Mouse (Mus musculus) myocyte (in vitro differentiated cells): Measurements from ENCODE around the gene Il23r.

Source experiments
- E2F4 ChIP-seq: IDR thresholded peaks from one replicate; pipeline ENCODE4 v1.6.1; 2011; ENCODE audit warnings: mild to moderate bottlenecking, control low read depth, moderate library complexity; ENCODE audit not compliant: insufficient read depth
- POLR2A ChIP-seq: IDR thresholded peaks from one replicate; pipeline ENCODE4 v1.6.1; 2011; ENCODE audit warnings: low read depth, mild to moderate bottlenecking, control low read depth, moderate library complexity; ENCODE audit not compliant: insufficient read length
- SRF ChIP-seq: IDR thresholded peaks from one replicate; pipeline ENCODE4 v1.6.1; 2011; ENCODE audit warnings: low read depth; ENCODE audit not compliant: control insufficient read depth, insufficient read length
- TCF12 ChIP-seq: IDR thresholded peaks from one replicate; pipeline ENCODE4 v1.6.1; 2011; ENCODE audit warnings: mild to moderate bottlenecking, control low read depth; ENCODE audit not compliant: poor library complexity, insufficient read depth, severe bottlenecking
- USF1 ChIP-seq: IDR thresholded peaks from one replicate; pipeline ENCODE4 v1.6.1; 2011; ENCODE audit warnings: low read depth, mild to moderate bottlenecking, control low read depth, moderate library complexity

DNA sequence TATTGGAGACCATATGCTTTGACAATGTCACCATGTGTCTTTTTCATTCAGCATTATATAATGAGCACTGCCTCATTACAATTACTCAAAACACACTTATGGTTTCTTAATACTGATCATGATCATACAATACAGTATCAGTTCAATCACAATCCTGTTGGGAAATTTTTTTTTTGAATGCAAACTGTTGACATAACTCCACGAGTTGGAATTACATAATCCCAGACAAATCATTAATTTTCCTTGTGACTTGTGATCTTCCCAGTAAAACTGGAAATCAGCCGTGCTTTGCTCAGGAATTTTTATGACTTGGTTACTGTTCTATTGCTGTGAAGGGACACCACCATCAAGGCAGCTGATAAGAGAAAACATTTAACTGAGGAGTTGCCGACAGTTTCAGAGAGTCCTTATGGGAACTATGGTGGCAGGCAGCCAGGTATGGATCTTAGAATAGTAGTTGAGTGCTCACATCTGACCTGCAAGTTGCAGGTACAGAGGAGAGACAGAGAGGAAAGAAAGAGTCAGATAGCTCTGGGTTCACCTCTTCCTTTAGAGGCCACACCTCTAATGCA is 53.8 kb downstream of the Il23r start:
- TF ChIP-seq USF1 (no peak), POLR2A (no peak), SRF (no peak), E2F4 (no peak), TCF12 (no peak)
